Mouse (Mus musculus) stomach, postnatal 0 days (tissue): ENCODE measurements around the gene Hist3h2ba.

Experiments used
- CTCF ChIP-seq: IDR thresholded peaks from 2 replicates; pipeline ENCODE4 v1.5.1; 2016; ENCODE audit warnings: antibody characterized with exemption, low read depth, mild to moderate bottlenecking, moderate library complexity
- EP300 ChIP-seq: optimal IDR thresholded peaks from 2 replicates; pipeline ENCODE3; 2016; ENCODE audit warnings: antibody characterized with exemption

- TF ChIP-seq CTCF (peak; percentile 84), EP300 (no peak)
These were observed 20.7 kb upstream of the Hist3h2ba start for GRCm38 (mm10) chr11:58927790-58928651.
